Mouse (Mus musculus) liver, adult 2 months (tissue): Measurements from ENCODE around the gene Catsperg1. TPM values are rescaled to one million over a fixed set of nuclear protein-coding genes. Genes with fewer than 3 reads are reported as not detected.
"Not testable (repeated sequence)": the region's sequence is repeated elsewhere in the genome, so short reads cannot be mapped to it uniquely, and the experiment has no call there.

Experiments used
- DNase-seq: peaks from one replicate; pipeline ENCODE4 v3.0.0-alpha.2; 2011; ENCODE audit warnings: low read depth, low spot score; ENCODE audit errors: extremely low read depth
- H3K27ac ChIP-seq: fragments of 200-500 bp; replicated peaks from 2 replicates; pipeline ENCODE4 v1.5.1; 2012; ENCODE audit warnings: low read depth, mild to moderate bottlenecking, control low read depth, inconsistent platforms, low read length; ENCODE audit not compliant: insufficient read depth
- H3K27me3 ChIP-seq: fragments of 200-500 bp; 2 replicates; pipeline ENCODE4 v1.6.1; 2012; ENCODE audit warnings: mild to moderate bottlenecking, moderate library complexity, low read length, inconsistent platforms; ENCODE audit not compliant: control insufficient read depth, insufficient read depth
- H3K36me3 ChIP-seq: fragments of 200-500 bp; 2 replicates; pipeline ENCODE4 v1.6.1; 2012; ENCODE audit warnings: low read length, inconsistent platforms; ENCODE audit not compliant: control insufficient read depth, insufficient read depth
- H3K4me1 ChIP-seq: fragments of 200-500 bp; 2 replicates; pipeline ENCODE4 v1.6.1; 2011; ENCODE audit warnings: low read length; ENCODE audit not compliant: control insufficient read depth, insufficient read depth
- H3K4me3 ChIP-seq: fragments of 200-500 bp; 2 replicates; pipeline ENCODE4 v1.5.1; 2011; ENCODE audit warnings: low read depth, mild to moderate bottlenecking, control low read depth, low read length, moderate library complexity; ENCODE audit not compliant: insufficient read depth
- H3K79me2 ChIP-seq: fragments of 200-500 bp; 2 replicates; pipeline ENCODE4 v1.6.1; 2012; ENCODE audit warnings: inconsistent platforms, mild to moderate bottlenecking, low read length, moderate library complexity; ENCODE audit not compliant: control insufficient read depth, insufficient read depth
- H3K9ac ChIP-seq: fragments of 200-500 bp; 2 replicates; pipeline ENCODE4 v1.6.1; 2012; ENCODE audit warnings: low read depth, mild to moderate bottlenecking, control low read depth, inconsistent platforms, low read length
- CTCF ChIP-seq: fragments of 200-500 bp; IDR thresholded peaks from 2 replicates; pipeline ENCODE4 v1.5.1; 2011; ENCODE audit warnings: low read depth, low read length, control low read depth
- POLR2A ChIP-seq: fragments of 200-500 bp; IDR thresholded peaks from 2 replicates; pipeline ENCODE4 v1.6.1; 2011; ENCODE audit warnings: low read length, control low read depth; ENCODE audit not compliant: insufficient read depth; ENCODE audit errors: extremely low read depth
- WGBS: fragments of 180-500 bp; shearing (Covaris S2); methylation state at CpG from one replicate; pipeline ENCODE4 v1.1.7; 2018; 5-methylcytosine and 5-hydroxymethylcytosine counted together
- polyA plus RNA-seq: library from polyadenylated mRNA; depleted of rRNA; stranded (reverse); fragments of >200 nt; gene quantifications from 2 replicates; pipeline ENCODE4 v1.2.3, GENCODE M21; 2012
- total RNA-seq: library from RNA; depleted of rRNA; stranded (reverse); fragments of >200 nt; gene quantifications from 2 replicates; pipeline ENCODE4 v1.2.3, GENCODE M21; 2014

The Catsperg1 gene
- total and polyA plus RNA-seq, 2 experiments: 0.24 to 0.28 TPM

DNA sequence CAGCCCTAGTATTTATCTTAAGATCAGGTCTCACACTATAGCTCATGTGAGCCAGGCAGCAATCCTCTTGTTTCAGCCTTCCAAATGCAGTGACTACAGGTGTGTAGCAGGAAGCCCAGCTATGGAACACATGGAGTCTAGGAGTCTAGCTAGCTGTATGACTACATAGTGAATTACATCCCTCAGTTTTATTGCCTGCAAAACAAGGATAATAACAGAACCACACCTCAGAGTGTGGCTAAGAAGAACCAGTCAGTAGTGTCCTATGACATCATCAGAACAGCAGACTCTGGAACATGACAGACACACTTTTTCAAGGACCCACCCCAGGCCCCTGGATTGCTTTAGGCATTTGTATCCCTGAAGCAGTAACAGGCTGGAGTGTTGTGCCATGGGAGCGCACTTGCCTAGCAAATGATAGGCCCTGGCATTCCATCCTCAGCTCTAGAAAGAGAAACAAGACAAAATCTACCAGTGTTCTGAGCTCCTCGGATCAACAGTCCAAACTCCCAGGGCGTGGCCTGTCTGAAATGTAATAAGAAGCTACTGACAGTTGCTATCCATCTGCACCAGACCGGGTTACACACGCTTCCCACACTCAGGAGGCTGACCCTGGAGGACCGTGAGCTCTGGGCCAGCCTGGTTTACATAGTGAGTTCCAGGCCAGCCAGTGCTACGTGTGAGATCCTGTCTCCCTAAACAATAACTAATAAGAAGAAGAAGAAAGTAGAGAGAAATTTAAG, 67.0 kb downstream of the Catsperg1 start:
- H3K4me3 ChIP-seq: no peak overlapping the region
- no peaks in the 10 kb centered on the region for H3K79me2 ChIP-seq
- WGBS: 89% methylated on average over 7 of the region's 7 CpGs
- no peak overlapping the region for H3K27ac ChIP-seq
- TF ChIP-seq POLR2A (no peak), CTCF (no peak)
- no peak for DNase-seq
- no peaks in the 10 kb centered on the region for H3K4me1 ChIP-seq
- no peaks in the 10 kb centered on the region for H3K36me3 ChIP-seq
- no peak overlapping the region for H3K9ac ChIP-seq
- no peaks in the 10 kb centered on the region for H3K27me3 ChIP-seq

GRCm38 (mm10) chr7:29144006-29144405, 69.8 kb downstream of the Catsperg1 start:
- no peaks in the 10 kb centered on the region for H3K27me3 ChIP-seq
- no peaks in the 10 kb centered on the region for H3K36me3 ChIP-seq
- no peak overlapping the region for H3K4me3 ChIP-seq
- no peaks in the 10 kb centered on the region for H3K4me1 ChIP-seq
- no peak overlapping the region for H3K9ac ChIP-seq
- no peaks in the 10 kb centered on the region for H3K79me2 ChIP-seq
- WGBS: 86% methylated on average over 4 of the region's 4 CpGs
- H3K27ac ChIP-seq: no peak overlapping the region
- TF ChIP-seq CTCF (no peak), POLR2A (no peak)
- DNase-seq: no peak

DNA sequence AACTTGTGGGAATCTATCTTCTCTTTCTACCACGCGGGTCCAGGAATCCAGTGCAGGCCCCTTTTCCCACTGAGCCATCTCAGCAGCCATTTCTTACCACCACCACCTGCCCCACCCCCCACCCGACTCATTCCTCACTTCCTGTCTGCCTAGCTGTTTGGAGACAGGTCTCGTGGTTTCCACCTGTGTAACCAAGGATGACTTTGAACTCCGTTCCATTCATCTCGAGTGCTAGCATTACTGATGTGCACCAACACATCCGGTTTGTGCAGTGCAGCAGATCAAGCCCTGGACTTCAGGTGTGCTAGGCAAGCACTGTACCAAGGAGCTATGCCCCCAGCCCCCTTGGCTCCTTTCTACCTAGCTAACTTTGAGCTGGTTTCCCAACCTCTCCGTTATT, 72.4 kb downstream of the Catsperg1 start:
- no peaks in the 10 kb centered on the region for H3K36me3 ChIP-seq
- H3K4me1 ChIP-seq: no peaks in the 10 kb centered on the region
- 71% methylated on average over 8 of the region's 8 CpGs for WGBS
- no peak for DNase-seq
- peaks cover 3% of the 10 kb centered on the region; the same call in 1 of the 2 replicates for H3K27me3 ChIP-seq
- H3K9ac ChIP-seq: no peak overlapping the region
- no peak overlapping the region for H3K27ac ChIP-seq
- TF ChIP-seq CTCF: no peak
- no peak for TF ChIP-seq POLR2A
- no peak overlapping the region for H3K4me3 ChIP-seq
- H3K79me2 ChIP-seq: no peaks in the 10 kb centered on the region

DNA sequence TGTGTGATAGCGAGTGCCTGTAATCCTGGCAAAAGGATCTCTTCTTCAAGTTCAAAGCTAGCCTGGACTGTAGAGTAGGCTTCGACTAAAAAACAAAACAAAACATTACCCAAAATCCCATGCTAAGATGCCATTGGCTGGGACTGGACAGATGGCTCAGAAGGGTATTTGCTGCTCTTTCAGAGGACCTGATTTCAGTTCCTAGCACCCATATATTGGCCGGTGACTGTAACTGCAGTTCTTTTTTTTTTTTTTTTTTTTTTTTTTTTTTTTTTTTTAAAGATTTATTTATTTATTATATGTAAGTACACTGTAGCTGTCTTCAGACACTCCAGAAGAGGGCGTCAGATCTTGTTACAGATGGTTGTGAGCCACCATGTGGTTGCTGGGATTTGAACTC, 74.6 kb downstream of the Catsperg1 start:
- WGBS: 91% methylated on average over 3 of the region's 4 CpGs
- not testable (repeated sequence) for DNase-seq, H3K27me3 ChIP-seq, H3K4me1 ChIP-seq, H3K36me3 ChIP-seq, H3K27ac ChIP-seq, H3K79me2 ChIP-seq, H3K9ac ChIP-seq, H3K4me3 ChIP-seq

GRCm38 (mm10) chr7:29137429-29137828, 76.4 kb downstream of the Catsperg1 start:
- peaks cover 10% of the 10 kb centered on the region; the same call in 1 of the 2 replicates for H3K27me3 ChIP-seq
- DNase-seq: no peak

DNA sequence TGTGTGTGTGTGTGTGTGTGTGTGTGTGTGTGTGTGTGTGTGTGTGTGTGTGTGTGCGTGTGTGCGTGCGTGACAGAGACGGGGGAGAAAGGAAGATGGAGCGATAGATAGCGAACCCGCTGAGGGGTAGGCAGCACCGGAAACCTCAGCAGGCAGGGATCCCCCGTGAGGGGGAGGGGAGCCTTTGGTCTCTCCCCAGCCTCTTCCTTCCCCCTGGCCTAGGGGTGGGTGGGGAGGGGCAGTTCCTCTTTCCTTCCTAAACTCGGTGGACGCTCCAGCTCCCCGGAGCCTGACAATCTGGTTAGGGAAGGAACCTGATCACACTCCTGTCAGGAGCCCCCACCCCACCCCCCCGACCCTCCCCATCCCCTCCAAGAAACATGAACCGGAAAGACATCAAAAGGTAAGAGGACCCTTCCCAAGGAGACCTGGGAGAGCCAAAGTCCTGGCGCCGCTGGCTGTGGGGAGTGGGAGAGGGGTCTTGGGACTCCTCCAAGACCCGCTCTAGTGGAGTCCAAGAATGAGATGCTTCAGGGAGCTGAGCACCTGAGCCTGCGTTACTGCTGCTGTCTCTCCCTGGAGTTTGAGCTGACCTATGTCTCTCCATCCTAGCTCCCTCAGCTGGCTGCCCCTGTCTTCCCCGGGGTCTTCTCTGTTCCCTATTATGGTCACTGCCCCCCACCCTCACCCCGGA, 79.0 kb downstream of the Catsperg1 start, which contains the start of gene Rasgrp4:
Gene Rasgrp4, plus strand, starts transcription at position 159 of the 694 bp plus-strand sequence.
- Histone ChIP-seq H3K9ac (no peak within 1 kb of the TSS), H3K36me3 (no peaks in the 10 kb centered on the region), H3K4me3 (peak within 1 kb of the TSS; percentile 26; the same call in 1 of the 2 replicates), H3K27ac (no peak within 1 kb of the TSS), H3K4me1 (no peaks in the 10 kb centered on the region), H3K27me3 (peaks cover 10% of the 10 kb centered on the region; the same call in 1 of the 2 replicates), H3K79me2 (no peaks in the 10 kb centered on the region)
- WGBS: 3% methylated on average over 17 of the region's 20 CpGs
- TF ChIP-seq POLR2A: no peak
- no peak for TF ChIP-seq CTCF
- DNase-seq: no peak

More at GRCm38 (mm10) chr7:29137429-29137828, 76.4 kb downstream of the Catsperg1 start:
- Histone ChIP-seq H3K27ac (no peak overlapping the region), H3K79me2 (no peaks in the 10 kb centered on the region), H3K36me3 (no peaks in the 10 kb centered on the region), H3K9ac (no peak overlapping the region), H3K4me1 (no peaks in the 10 kb centered on the region), H3K4me3 (no peak overlapping the region)
- WGBS: 46% methylated on average over 16 of the region's 16 CpGs
- TF ChIP-seq CTCF (no peak), POLR2A (no peak)
